Mouse (Mus musculus): ENCODE measurements at regions not wholly inside any gene's neighbourhood (a gene's known extent, or its start where the extent isn't known, plus 50 kb on each side); places are given as distances from the start of the nearest gene placed in this dataset.
"Not testable (repeated sequence)": the region's sequence is repeated elsewhere in the genome, so short reads cannot be mapped to it uniquely, and the experiment has no call there.

DNA sequence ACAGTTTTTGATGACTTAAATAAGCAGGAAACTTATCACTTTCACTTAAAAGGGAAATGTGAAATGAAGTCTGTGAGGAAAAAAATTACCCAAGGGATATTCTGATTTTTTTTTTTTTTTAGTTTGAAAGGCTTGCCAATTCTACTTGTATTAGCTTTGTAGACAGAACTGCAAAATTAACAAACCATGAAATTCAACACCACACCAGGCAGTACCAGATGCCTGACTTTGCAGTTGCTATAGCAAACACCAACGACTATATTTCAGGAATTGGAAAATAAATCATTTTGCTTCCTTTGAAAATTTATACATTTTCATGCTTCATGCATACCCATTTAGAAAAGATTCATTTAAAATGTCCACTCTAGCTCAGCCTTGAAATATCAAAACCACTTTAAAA is 1206.6 kb downstream of the Grik2 start:
- ATAC-seq (ENCODE audit: low FRiP score) = no peak
- H3K4me2 ChIP-seq = no peak overlapping the region
- no peaks in the 10 kb centered on the region for H3K27me3 ChIP-seq
- no peak overlapping the region for H3K4me3 ChIP-seq (replicated peaks)
- no peaks in the 10 kb centered on the region for H3K4me1 ChIP-seq
- H3K9ac ChIP-seq = no peak overlapping the region
- H3K9me3 ChIP-seq = no peaks in the 10 kb centered on the region
- no peaks in the 10 kb centered on the region for H3K36me3 ChIP-seq (replicated peaks)
- WGBS = 84% methylated on average over 1 of the region's 1 CpGs
- no peak overlapping the region for H3K27ac ChIP-seq

DNA sequence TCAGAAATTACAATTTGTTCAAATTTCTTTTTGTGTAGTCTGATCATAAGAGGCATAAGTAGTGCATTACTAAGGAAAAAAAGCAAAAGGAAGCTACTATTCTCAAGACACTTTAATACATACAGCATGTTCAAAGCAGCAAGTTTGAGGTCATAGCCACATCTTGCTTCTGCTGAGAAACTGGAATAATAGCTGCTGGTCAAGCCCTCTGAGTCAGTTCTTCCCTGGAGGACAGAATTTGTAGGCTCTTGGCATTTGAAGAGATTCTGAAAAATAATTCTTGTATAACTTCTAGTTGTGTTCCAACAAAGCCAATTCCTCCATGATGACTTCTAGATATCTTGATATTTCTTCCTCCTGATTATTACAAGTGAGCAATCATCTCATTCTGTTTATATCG is 1207.5 kb downstream of the Grik2 start:
- WGBS = 92% methylated on average over 1 of the region's 1 CpGs
- Histone ChIP-seq H3K27me3 (no peaks in the 10 kb centered on the region), H3K27ac (no peak overlapping the region), H3K4me1 (no peaks in the 10 kb centered on the region), H3K9ac (no peak overlapping the region), H3K4me3 (replicated peaks) (no peak overlapping the region), H3K36me3 (replicated peaks) (no peaks in the 10 kb centered on the region), H3K9me3 (no peaks in the 10 kb centered on the region), H3K4me2 (no peak overlapping the region)
- ATAC-seq (ENCODE audit: low FRiP score) = no peak

DNA sequence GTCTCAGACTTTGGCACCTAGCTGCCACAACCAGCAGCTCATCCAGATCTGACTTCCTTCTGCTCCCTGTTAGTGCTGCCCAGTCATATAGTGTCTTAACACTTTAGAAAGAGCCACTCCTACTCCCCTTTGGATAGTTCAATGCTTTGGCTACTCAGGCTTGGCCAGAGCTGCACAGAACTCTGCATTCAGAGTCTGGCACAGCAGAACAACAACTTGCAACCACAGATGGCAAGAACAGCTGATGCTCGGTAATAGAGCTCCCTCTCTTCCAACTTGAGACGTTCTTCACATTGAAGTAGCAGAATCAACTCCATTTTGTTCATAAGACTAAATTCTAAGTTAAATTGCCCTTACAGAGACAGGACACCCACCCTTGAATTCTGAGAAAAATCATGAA is 1216.0 kb downstream of the Grik2 start:
- 85% methylated on average over 2 of the region's 2 CpGs for WGBS

DNA sequence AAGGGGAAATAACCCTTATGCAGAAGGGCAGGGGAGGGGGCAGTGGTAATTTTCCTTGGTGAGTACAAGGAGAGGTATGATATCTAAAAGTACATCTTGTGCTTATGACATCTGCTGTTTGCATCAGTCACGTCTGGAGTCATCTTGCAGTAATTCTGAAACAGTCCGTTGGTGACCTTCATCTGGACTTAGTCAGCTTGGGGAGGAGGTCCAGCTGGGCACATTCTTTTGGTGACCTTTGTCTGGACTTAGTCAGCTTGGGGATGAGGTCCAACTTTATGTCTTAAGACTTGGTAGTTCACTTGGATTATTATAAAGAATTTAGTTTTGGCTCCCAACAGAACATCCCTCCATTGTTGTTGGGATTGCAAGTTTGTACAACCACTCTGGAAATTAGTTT is 1238.8 kb downstream of the Grik2 start:
- 74% methylated on average over 2 of the region's 2 CpGs for WGBS
- not testable (repeated sequence) for H3K4me3 ChIP-seq (replicated peaks); H3K36me3 ChIP-seq (replicated peaks); H3K27me3 ChIP-seq; ATAC-seq (ENCODE audit: low FRiP score); H3K27ac ChIP-seq; H3K4me2 ChIP-seq; H3K9ac ChIP-seq; H3K9me3 ChIP-seq; H3K4me1 ChIP-seq

More for the DNA sequence above, 1216.0 kb downstream of the Grik2 start:
- Histone ChIP-seq H3K9me3 (no peaks in the 10 kb centered on the region), H3K27me3 (no peaks in the 10 kb centered on the region), H3K9ac (no peak overlapping the region), H3K27ac (no peak overlapping the region), H3K4me1 (no peaks in the 10 kb centered on the region), H3K36me3 (replicated peaks) (no peaks in the 10 kb centered on the region), H3K4me2 (no peak overlapping the region), H3K4me3 (replicated peaks) (no peak overlapping the region)
- no peak for ATAC-seq (ENCODE audit: low FRiP score)

DNA sequence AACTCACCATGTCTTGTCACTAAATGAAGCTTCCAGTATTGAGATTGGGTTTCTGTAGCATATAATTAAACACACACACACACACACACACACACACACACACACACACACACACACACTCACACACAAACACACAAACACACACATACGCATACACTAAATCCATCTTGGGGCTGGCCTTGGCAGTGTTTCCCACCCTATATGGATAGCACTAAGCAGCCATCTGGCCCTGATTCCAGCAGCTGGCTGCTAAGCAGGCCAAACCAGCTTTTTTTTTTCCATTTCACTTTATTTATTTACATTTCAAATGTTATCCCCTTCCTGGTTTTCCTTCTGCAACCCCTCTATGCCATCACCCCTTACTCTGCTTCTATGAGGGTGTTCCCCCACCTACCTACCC is 1266.3 kb downstream of the Grik2 start:
- Histone ChIP-seq H3K36me3 (replicated peaks) (no peaks in the 10 kb centered on the region), H3K9ac (no peak overlapping the region), H3K9me3 (no peaks in the 10 kb centered on the region), H3K4me1 (no peaks in the 10 kb centered on the region), H3K27ac (no peak overlapping the region), H3K4me3 (replicated peaks) (no peak overlapping the region), H3K27me3 (no peaks in the 10 kb centered on the region), H3K4me2 (no peak overlapping the region)
- ATAC-seq (ENCODE audit: low FRiP score) = no peak
- 91% methylated on average over 1 of the region's 1 CpGs for WGBS

DNA sequence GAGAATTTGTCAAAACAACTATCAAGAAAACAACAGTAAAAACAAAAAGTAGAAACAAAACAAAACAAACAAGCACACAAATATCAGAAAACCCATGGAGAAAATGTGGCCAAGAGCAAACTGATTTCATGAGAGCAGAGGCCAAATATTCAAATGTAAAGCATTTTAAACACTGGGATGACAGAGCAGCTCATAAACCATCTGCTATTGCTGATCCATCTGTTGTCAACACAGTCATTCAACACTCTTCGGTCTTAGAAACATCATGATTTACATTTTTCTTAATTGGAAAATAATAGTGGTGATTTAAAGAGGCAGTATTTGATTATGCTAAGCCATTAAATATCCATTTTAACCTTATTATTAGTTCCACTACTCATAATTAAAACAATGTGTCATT is 1315.6 kb downstream of the Grik2 start:
- H3K4me3 ChIP-seq (replicated peaks) = no peak overlapping the region
- H3K9me3 ChIP-seq = no peaks in the 10 kb centered on the region
- no peak overlapping the region for H3K4me2 ChIP-seq
- H3K9ac ChIP-seq = no peak overlapping the region
- ATAC-seq (ENCODE audit: low FRiP score) = no peak
- H3K36me3 ChIP-seq (replicated peaks) = no peaks in the 10 kb centered on the region
- WGBS = 58% methylated on average over 1 of the region's 1 CpGs
- no peaks in the 10 kb centered on the region for H3K4me1 ChIP-seq
- no peak overlapping the region for H3K27ac ChIP-seq
- H3K27me3 ChIP-seq = no peaks in the 10 kb centered on the region

DNA sequence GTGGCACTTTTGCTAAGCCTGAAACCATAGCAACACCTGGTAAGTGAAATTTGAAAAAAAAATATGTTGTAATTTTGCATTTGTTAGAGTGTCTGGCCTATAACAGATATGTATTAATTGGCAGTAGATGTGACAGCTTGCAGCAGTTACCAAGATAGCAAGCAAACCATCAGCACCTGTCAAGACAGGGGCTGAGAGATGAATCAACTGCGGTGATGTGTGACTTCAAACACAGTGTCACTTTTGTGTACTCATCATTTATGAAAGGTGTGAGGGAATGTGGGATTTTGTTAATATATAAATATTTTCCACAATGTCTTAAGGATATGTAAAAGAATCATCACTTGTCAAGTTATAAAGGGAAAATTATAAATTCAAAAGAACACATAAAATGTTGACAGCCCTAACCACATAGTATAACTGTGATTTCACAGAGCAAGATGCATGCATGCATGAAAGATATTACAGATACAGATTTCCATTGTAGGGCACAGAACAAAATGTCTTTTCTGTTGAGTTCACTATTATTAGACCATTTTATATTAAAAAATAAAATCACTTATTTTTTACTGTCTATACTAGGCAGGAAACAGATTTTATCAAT is 1344.7 kb downstream of the Grik2 start:
- H3K9ac ChIP-seq = no peak overlapping the region
- H3K36me3 ChIP-seq (replicated peaks) = no peaks in the 10 kb centered on the region
- H3K27me3 ChIP-seq = no peaks in the 10 kb centered on the region
- H3K4me3 ChIP-seq (replicated peaks) = no peak overlapping the region
- 81% methylated on average over 1 of the region's 1 CpGs for WGBS
- no peaks in the 10 kb centered on the region for H3K9me3 ChIP-seq
- H3K27ac ChIP-seq = no peak overlapping the region
- no peaks in the 10 kb centered on the region for H3K4me1 ChIP-seq
- peak; percentile 60; the same call in 1 of the 2 replicates for ATAC-seq (ENCODE audit: low FRiP score)
- H3K4me2 ChIP-seq = no peak overlapping the region

DNA sequence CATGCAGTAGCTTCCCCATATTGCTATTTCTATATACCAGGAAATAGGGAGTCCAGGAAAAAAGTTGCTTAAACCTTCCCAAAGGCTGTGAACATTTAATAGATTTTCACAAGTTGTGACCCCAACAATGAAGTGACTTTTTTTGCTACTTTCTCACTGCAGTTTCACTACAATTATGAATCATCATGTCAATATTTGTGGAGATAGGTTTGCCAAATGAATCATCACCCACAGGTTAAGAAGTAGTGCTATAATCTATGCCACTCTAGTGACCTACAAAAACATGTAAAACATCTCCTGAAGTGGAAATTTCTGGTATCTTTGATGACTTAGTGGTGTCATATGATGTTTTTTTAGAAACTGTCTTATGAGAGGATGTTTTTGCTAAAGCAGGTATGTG is 1355.3 kb downstream of the Grik2 start:
- Histone ChIP-seq H3K4me1 (no peaks in the 10 kb centered on the region), H3K27me3 (no peaks in the 10 kb centered on the region), H3K4me3 (replicated peaks) (no peak overlapping the region), H3K36me3 (replicated peaks) (no peaks in the 10 kb centered on the region), H3K4me2 (no peak overlapping the region), H3K9ac (no peak overlapping the region), H3K27ac (no peak overlapping the region), H3K9me3 (no peaks in the 10 kb centered on the region)
- no peak for ATAC-seq (ENCODE audit: low FRiP score)

DNA sequence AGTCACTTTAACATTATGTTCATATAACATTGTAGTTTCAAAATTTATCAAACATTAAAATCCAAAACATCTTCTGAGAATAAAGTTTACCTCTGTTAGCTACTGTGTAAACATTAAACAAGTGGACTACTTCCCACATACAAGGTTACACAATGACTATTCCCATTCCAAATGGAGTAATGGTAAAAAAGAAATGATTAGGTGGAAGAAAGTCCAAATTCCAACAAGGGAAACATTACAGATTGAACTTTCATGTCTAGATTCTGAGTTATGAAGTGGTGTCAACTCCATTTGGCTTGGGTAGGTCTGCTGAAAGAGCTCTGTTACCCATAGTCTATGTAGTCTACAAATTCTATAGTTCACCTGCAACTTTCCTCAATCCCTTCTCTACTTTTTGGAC is 1363.1 kb downstream of the Grik2 start:
- H3K27me3 ChIP-seq = no peaks in the 10 kb centered on the region
- no peak overlapping the region for H3K4me3 ChIP-seq (replicated peaks)
- H3K9me3 ChIP-seq = no peaks in the 10 kb centered on the region
- H3K4me2 ChIP-seq = no peak overlapping the region
- H3K27ac ChIP-seq = no peak overlapping the region
- H3K4me1 ChIP-seq = no peaks in the 10 kb centered on the region
- H3K9ac ChIP-seq = no peak overlapping the region
- H3K36me3 ChIP-seq (replicated peaks) = no peaks in the 10 kb centered on the region
- ATAC-seq (ENCODE audit: low FRiP score) = no peak

DNA sequence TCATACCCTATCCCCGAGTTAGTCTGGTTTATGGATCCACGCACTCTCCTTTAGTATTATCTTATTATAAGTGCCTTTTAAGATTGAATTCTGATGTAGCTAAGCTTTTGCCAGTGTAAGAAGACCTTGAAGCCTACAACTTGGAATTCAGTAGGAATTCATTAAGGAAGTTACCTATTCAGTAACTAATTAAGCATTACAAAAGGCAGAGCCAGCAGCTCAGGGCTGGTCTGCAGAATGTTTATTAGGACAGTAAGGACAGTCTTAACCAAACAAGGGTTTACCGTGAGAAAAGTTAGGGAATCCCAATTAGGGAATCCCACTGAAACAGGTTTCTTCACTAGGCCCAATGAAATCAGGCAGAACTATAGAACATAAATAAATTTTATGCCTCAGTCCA is 1383.5 kb downstream of the Grik2 start:
- H3K4me1 ChIP-seq = no peaks in the 10 kb centered on the region
- no peaks in the 10 kb centered on the region for H3K36me3 ChIP-seq (replicated peaks)
- 0 out of 2 replicates have a peak, but pooled peaks cover 2% of the 10 kb centered on the region for H3K9me3 ChIP-seq
- H3K4me3 ChIP-seq (replicated peaks) = no peak overlapping the region
- H3K4me2 ChIP-seq = no peak overlapping the region
- WGBS = 79% methylated on average over 3 of the region's 3 CpGs
- H3K9ac ChIP-seq = no peak overlapping the region
- no peaks in the 10 kb centered on the region for H3K27me3 ChIP-seq
- H3K27ac ChIP-seq = no peak overlapping the region
- no peak for ATAC-seq (ENCODE audit: low FRiP score)

All from forebrain, embryonic 12.5 days (tissue).